Mouse (Mus musculus) urinary bladder, postnatal 10 days (tissue): ENCODE results near the gene Catsperg2.
"Not testable (repeated sequence)": the region's sequence is repeated elsewhere in the genome, so short reads cannot be mapped to it uniquely, and the experiment has no call there.

Source experiments
- DNase-seq: peaks from one replicate; pipeline ENCODE4 v3.0.0; 2022; ENCODE audit warnings: low spot score

Gene Catsperg2

GRCm38 (mm10) chr7:29726860-29727259, at the start of gene Catsperg2:
Gene Catsperg2 (minus strand): TSS chr7:29727032.
- DNase-seq = not testable (repeated sequence)

GRCm38 (mm10) chr7:29776568-29776967, 49.7 kb upstream of the Catsperg2 start:
- DNase-seq = no peak

- DNase-seq = no peak
These were observed 47.5 kb upstream of the Catsperg2 start for GRCm38 (mm10) chr7:29774371-29774770.

- DNase-seq = no peak
These were observed 46.7 kb upstream of the Catsperg2 start for GRCm38 (mm10) chr7:29773503-29773902.

- no peak for DNase-seq
These were observed 42.1 kb upstream of the Catsperg2 start for GRCm38 (mm10) chr7:29768980-29769379.

- no peak for DNase-seq
These were observed 41.5 kb upstream of the Catsperg2 start, which contains the start of gene Zfp84 for GRCm38 (mm10) chr7:29768090-29768900. Gene Zfp84 (plus strand): TSS chr7:29768552.

- no peak for DNase-seq
These were observed 40.3 kb upstream of the Catsperg2 start for GRCm38 (mm10) chr7:29767058-29767686.

GRCm38 (mm10) chr7:29764702-29765101, 37.9 kb upstream of the Catsperg2 start:
- DNase-seq = no peak

- no peak for DNase-seq
These were observed 33.6 kb upstream of the Catsperg2 start for GRCm38 (mm10) chr7:29760476-29760875.

- DNase-seq = no peak
These were observed 15.4 kb upstream of the Catsperg2 start for GRCm38 (mm10) chr7:29742258-29742657.

GRCm38 (mm10) chr7:29728055-29728454, 1.2 kb upstream of the Catsperg2 start:
- DNase-seq = no peak

- DNase-seq = not testable (repeated sequence)
These were observed 1.2 kb downstream of the Catsperg2 start for GRCm38 (mm10) chr7:29725461-29726142.

- not testable (repeated sequence) for DNase-seq
These were observed 17.9 kb downstream of the Catsperg2 start for GRCm38 (mm10) chr7:29708891-29709290.

- DNase-seq = not testable (repeated sequence)
These were observed 31.6 kb downstream of the Catsperg2 start for GRCm38 (mm10) chr7:29695231-29695630.

- no peak for DNase-seq
These were observed 45.0 kb downstream of the Catsperg2 start for GRCm38 (mm10) chr7:29681868-29682267.
